Mouse (Mus musculus) left cerebral cortex, adult 9 months (tissue): ENCODE measurements around the gene Gm5105.

Experiments
- DNase-seq, 2 experiments: peaks; one replicate each; pipeline ENCODE4 v3.0.0; 2022; ENCODE audit warnings: low spot score in 2 of 2

Gm5105 gene

DNA sequence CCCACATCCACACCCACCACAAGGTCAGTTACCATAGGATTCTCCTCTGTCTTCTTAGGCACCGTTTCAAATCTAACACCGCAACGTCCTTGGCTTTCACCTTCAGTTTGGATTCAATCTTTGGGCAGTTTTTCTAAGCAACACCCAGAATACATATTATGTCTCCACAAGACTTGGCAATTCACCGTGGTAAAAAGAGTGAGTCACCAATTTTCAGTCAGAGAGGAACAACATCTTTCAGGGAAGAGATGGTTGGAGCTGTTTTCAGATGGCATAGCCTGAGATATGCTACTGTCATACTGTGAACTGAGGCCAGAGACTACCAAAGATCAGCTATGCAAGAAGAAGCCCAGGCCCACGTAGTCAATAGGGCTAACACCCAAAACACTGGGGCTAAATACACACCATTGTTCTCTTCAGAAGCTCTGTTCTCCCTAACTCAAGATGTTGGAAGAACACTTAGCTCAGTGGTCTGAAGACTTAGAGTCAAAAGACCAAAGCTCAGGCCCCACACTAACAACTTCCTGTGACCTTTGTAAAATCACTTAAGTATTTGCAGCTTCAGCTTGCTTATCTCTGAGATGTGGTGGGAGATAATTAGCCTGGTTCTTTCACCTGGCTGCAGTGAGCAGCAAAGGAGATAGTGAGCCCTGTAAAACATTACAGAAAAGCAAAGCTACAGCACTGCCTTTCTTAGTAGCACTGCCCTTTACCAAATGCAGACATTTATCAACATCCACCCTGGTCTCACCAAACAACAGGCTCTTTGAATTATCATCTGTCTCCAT is 39.4 kb downstream of the Gm5105 start:
- DNase-seq, result peak in 1 of 2 experiments; percentile 8

DNA sequence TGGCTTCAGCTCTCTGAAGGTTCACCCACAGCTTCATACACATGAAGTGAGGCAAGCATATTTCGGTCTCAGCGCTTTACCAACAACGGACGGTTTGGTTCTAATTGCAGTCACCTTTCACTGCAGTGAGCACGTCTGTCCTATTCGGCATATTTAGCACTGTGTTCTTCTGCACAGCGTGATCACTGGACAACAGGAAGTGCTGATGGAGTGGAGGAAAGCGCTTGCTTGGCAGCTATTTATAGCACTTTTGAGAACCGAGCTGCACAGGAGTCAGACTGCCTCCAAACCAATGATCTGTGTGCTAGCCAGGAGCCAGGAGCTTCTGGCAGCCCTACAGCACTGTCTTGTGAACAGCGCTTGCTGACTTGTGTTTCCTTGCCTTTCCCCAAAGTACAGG is 40.9 kb downstream of the Gm5105 start:
- DNase-seq, result peak; percentile 18 to 24

DNA sequence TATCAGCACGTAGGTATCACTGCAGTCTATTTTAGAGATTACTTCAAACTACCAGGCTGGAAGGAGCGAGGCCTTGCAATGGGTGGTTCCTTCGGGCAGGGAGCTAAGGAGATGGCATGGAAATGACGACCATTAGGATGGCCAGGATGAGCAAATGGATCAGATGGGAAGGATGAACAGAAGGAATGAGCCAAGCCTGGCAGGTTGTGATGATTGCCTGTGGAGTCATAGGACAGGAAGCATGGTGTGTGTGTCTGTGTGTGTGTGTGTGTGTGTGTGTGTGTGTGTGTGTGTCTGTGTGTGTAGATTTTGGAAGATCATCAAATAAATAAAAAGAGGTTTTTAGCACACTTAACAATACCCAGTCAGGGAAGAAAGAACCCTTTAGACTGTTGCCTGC is 44.5 kb downstream of the Gm5105 start:
- no peak for DNase-seq

DNA sequence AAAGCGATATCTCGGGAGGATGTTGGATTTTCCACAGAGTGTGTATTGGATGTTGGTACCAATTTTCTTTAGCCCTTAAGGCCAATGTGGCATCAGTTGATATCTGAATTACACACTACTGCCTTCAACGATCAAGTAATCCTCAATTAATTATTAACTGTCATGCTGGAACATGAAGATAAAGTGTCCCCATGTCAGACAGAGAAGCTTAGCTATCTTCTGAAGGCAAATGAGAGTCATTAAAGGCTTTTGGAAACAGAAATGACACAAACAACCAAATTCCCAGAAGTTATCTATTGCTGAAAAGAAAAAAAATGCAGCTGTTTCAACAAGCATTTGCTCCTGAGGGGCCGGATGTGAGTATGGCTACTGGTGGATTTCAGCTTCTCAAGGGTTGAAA is 45.2 kb downstream of the Gm5105 start:
- no peak for DNase-seq

DNA sequence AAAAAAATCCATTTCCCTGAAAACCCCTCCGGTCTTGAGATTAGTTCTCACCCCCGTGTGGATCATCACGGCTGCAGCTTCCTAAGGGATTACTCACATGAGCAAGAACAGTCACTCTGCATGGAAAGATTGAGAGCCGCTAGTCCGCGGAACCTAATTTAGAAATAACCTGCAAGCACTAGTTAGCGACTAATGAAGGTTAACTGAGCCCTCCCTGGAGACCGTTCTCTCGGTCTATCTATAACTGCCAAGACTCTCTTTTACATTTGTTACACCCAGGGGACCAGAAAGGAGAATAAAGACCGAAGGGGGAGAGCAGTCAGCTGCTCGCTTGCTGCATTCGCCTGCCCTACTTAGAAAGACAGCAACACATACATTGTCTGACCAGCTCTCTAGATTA is 50.4 kb downstream of the Gm5105 start:
- no peak for DNase-seq

DNA sequence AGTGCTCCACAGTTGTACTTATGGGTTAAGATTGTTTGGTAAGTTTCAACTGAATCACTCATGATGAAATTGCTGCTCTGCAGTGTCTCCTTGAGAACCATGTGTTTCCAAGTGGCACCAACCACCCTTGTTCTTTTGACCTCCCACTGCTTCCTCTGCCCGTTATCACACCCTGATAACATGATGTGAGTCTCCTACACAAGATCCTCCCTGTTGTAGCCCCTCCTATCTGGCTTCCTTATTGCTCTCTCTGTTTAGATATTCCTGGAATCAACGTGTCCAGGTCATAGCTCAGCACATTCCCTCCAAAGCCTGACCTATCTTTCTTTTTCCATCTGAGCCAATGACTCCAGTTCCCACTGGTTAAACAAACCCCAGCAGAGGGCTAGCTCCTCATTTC is 52.5 kb downstream of the Gm5105 start:
- DNase-seq, result no peak

DNA sequence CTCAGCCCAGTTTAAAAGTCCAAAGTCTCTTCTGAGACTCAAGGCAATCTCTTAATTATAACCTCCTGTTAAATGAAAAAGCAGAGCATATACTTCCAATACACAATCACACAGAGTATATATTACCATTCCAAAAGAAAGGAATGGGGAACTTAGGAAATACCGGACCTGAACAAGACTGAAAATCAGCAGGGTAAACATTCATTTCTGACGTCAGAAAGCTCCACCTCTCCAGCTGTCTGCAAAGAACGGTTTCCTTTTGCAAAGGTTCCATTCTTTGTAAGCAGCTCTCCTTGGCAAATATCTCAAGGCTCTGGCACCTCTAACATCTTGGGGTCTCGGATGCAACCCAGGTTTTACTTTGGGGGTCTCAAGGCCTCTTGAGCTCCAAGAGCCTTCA is 54.8 kb downstream of the Gm5105 start:
- DNase-seq, result no peak

DNA sequence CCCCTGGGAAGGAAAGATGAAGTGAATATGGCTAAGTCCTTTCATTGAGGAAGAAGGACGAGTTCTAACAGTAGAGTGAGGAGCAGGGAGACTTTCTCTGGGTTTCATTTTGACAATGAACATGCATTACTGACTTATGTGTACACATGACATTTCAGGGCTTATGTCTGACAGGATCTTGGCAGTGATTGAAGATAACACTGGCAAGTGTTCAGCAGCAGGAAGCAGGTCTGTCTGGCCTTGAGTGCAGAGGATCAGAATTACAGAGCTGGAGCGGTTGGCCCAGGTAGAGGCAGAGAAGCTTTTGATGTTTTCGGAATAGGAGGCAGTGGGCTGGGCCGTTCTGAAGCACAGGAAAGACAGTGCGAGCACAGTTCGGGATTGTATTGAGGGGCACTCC is 59.0 kb downstream of the Gm5105 start:
- DNase-seq, result no peak

DNA sequence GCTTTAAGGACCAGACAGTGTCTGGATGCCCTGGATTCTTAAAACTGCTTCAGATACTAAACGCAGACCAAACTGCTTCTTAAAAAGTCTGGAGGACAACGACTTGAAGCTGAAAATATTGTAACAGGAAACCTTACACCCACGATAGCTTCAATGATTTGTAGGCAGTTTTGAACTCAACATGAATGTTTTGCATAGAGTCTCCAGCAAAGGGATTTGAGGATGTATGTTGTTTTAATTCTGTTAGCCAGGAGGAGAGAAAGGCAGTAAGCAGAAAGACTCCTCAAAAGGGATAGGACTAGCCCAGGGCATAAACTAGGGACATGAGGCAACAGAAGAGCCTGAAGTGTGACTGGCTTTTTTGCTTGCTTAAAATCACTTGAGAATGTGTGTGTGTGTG is 60.3 kb downstream of the Gm5105 start:
- no peak for DNase-seq

DNA sequence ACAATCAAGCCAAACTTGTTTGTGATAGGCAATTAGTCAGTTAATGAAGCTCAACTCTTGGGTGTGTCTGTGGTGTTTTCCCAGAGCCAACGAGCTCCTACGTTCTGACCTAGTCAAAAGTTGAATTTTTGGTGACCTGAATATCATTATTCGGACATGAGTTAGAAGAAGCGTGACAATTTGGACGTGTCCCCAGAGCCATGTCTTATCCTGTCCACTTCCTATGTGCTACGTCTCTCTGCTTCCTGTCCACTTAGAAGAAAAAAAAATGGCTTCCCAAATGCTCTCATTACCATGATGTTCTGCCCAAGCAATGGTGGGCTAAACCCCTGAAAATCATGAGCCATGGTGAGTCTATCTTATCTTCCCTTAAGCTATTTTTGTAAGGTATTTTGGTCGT is 63.9 kb downstream of the Gm5105 start:
- DNase-seq, result no peak

DNA sequence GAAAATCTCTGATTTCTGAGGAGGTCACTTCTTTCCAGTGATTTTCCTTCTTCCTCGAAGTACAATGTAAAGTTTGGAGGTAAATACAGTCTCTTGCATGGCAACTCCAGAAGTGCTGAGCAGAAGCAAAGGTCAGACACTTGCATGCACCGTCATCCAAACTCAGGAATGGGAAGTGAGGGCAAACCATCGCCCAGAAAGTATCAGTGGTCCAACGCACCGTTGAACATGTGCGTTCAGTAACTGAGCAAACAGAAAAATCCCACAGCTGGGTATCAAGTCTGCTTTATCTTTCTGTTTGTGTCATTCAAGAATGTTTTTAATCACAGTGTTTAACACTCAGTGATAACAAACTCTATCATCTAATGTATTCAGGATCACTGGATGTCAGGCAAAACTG is 64.6 kb downstream of the Gm5105 start:
- no peak for DNase-seq

DNA sequence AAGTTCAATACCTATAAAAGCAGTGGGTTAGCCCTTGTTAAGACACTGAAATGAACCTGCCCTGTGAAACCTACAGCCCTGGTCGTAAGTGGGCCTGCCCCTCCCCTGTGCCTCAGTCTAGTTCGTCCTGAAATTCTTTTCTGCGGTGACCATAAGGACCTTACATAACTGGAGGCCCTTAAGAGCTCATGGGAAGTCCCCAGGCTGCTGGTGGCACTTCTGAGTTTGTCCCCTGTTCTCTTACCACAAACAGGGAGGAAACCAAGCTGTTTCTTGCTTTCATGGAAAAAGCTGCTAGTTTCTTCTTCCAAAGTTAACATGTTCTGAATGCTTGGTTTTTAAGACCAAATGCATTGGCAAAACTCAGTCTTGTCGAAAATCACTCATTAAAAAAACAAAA is 65.3 kb downstream of the Gm5105 start:
- no peak for DNase-seq

DNA sequence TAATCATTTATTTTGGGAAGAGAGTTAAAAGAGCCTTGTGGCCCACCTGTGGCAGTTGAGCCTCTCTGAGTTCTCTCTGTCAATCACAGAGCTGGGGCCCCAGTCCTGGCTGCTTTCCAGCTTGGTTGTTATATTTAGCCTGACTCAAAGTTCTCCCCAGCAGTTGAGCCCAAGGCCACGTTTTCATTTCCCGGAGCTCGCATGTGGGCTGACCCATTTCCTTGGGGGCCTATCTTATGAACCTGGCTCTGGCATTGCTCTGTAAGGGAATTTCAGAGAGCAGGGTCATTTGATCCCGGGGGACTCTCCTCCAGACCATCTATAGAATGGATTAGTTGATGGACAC is 66.5 kb downstream of the Gm5105 start:
- peak in 1 of 2 experiments; percentile 20 for DNase-seq

DNA sequence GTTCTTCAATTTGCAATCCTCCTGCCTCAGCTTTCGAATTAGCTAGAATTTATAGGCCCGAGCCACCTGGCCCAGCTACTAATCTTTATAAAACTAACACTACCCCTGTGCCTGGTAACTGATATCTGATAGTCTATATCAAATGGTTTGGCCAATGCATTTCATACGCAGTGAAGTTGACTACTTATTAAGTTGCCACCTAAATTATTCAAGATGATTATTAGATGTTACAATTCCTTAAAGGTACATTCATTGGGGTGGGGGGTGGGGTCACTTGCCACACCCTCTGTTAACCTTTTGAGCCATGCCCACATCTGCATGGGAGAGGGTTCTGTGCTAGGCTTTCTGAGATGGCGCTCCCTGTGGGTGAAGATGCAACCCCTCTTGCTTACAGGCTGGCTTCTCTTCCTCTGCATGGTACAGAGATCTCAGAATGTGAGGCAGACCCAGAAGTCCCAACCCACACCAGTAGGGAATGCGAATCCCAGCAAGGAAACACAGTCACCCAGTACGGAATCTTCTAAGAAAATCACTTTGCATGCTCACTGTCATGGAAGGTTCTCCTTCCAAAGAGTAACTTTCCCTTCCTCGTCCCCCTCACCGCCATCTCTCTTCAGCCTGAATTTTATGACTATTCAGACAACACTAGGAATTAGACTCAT is 67.0 kb downstream of the Gm5105 start:
- no peak for DNase-seq

DNA sequence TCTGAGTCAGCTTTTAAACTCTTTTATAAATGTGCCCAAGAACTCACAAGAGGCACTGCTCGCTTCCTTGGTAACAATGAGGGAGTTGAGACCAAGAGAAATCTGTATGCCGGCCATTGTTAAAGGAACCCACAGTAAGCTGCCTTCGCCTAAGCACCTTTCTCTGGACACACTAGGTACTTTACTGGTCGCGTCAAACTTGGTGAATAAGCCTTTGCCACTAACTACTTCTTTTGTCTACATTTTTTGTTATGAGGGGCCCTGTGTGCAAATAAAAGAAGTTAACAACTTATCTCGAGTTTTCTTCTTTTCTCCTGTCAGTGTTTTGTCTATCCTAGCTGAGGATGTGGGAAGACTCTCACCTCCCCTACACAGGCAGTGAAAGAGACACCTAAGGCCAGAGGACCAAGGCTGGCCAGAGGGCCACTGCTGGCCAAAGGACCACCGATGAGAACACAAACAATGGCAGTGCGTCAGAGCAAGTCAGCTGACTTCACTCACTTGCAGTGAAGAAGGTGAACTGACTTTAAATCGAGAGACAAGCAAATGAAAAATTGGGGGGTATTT is 67.9 kb downstream of the Gm5105 start:
- no peak for DNase-seq
